Mouse (Mus musculus) midbrain, embryonic 14.5 days (tissue): ENCODE data around the gene Pla2g4f. TPM values are rescaled to one million over a fixed set of nuclear protein-coding genes. Genes with fewer than 3 reads are reported as not detected.

Experiments used
- ATAC-seq: fragments of 200-750 bp; cut with Nextera tagmentation; 2 replicates; pipeline ENCODE4 v1.8.0; 2017; ENCODE audit warnings: moderate number of reproducible peaks, moderate library complexity; ENCODE audit not compliant: low FRiP score, low TSS enrichment
- DNase-seq: peaks from one replicate; pipeline ENCODE4 v3.0.0-alpha.2; 2015
- H3K27ac ChIP-seq: fragments of 300-500 bp; sonication (generic); replicated peaks from 2 replicates; pipeline ENCODE4 v1.5.1; 2014; ENCODE audit warnings: mild to moderate bottlenecking, low read depth, low read length, moderate library complexity
- H3K27me3 ChIP-seq: fragments of 300-500 bp; sonication (generic); 2 replicates; pipeline ENCODE4 v1.6.1; 2014; ENCODE audit warnings: low read length, control low read depth, mixed read lengths; ENCODE audit not compliant: control insufficient read depth, insufficient read depth
- H3K36me3 ChIP-seq: fragments of 300-500 bp; sonication (generic); 2 replicates; pipeline ENCODE4 v1.6.1; 2014; ENCODE audit warnings: low read length, control low read depth; ENCODE audit not compliant: control insufficient read depth, insufficient read depth
- H3K4me1 ChIP-seq: fragments of 300-500 bp; sonication (generic); 2 replicates; pipeline ENCODE4 v1.6.1; 2014; ENCODE audit warnings: mild to moderate bottlenecking, antibody characterized with exemption, low read length, control low read depth; ENCODE audit not compliant: control insufficient read depth, insufficient read depth
- H3K4me2 ChIP-seq: fragments of 300-500 bp; sonication (generic); 2 replicates; pipeline ENCODE4 v1.6.1; 2014; ENCODE audit warnings: mild to moderate bottlenecking, low read length, moderate library complexity
- H3K4me3 ChIP-seq: fragments of 300-500 bp; sonication (generic); replicated peaks from 2 replicates; pipeline ENCODE4 v1.5.1; 2014; ENCODE audit warnings: low read depth, low read length
- H3K9ac ChIP-seq: fragments of 300-500 bp; sonication (generic); replicated peaks from 2 replicates; pipeline ENCODE4 v1.6.1; 2014; ENCODE audit warnings: mild to moderate bottlenecking, low read length, moderate library complexity
- H3K9me3 ChIP-seq: fragments of 300-500 bp; sonication (generic); 2 replicates; pipeline ENCODE4 v1.6.1; 2016; ENCODE audit warnings: low read length, control low read depth, mixed read lengths; ENCODE audit not compliant: control insufficient read depth
- WGBS: fragments of 180-500 bp; shearing (Covaris S2); extraction: QIAGEN DNeasy Blood & Tissue Kit; methylation state at CpG from one replicate; pipeline ENCODE4 v1.1.7; 2014; 5-methylcytosine and 5-hydroxymethylcytosine counted together
- polyA plus RNA-seq: library from polyadenylated mRNA; unstranded; fragments of >200 nt; fragmentation: Nextera tagmentation; extraction: Ambion mirVana; gene quantifications from 2 replicates; pipeline ENCODE4 v1.2.1, GENCODE M21; 2014

The Pla2g4f gene
- polyA plus RNA-seq, 1 experiment from 2014 or later: not detected

- Histone ChIP-seq H3K9me3 (no peaks in the 10 kb centered on the region), H3K27me3 (no peaks in the 10 kb centered on the region), H3K4me2 (no peak overlapping the region), H3K9ac (no peak overlapping the region), H3K4me1 (no peaks in the 10 kb centered on the region), H3K4me3 (no peak overlapping the region), H3K36me3 (peaks cover 41% of the 10 kb centered on the region), H3K27ac (no peak overlapping the region)
- DNase-seq (no peak), ATAC-seq (no peak)
- 91% methylated on average over 4 of the region's 4 CpGs for WGBS
Measured at GRCm38 (mm10) chr2:120314487-120314886, 522 bp upstream of the Pla2g4f start.

GRCm38 (mm10) chr2:120312276-120312825 lies 1.6 kb downstream of the Pla2g4f start:
- no peak overlapping the region for H3K27ac ChIP-seq
- no peak overlapping the region for H3K4me2 ChIP-seq
- peaks cover 20% of the 10 kb centered on the region for H3K36me3 ChIP-seq
- H3K4me1 ChIP-seq: no peaks in the 10 kb centered on the region
- no peaks in the 10 kb centered on the region for H3K9me3 ChIP-seq
- ATAC-seq (no peak), DNase-seq (no peak)
- H3K9ac ChIP-seq: no peak overlapping the region
- 86% methylated on average over 7 of the region's 7 CpGs for WGBS
- no peak overlapping the region for H3K4me3 ChIP-seq
- no peaks in the 10 kb centered on the region for H3K27me3 ChIP-seq

GRCm38 (mm10) chr2:120304113-120304512 lies 9.9 kb downstream of the Pla2g4f start:
- no peaks in the 10 kb centered on the region for H3K36me3 ChIP-seq

GRCm38 (mm10) chr2:120301076-120301475 lies 12.9 kb downstream of the Pla2g4f start:
- H3K27me3 ChIP-seq: no peaks in the 10 kb centered on the region
- no peak overlapping the region for H3K9ac ChIP-seq
- DNase-seq (no peak), ATAC-seq (no peak)
- H3K4me1 ChIP-seq: no peaks in the 10 kb centered on the region
- no peaks in the 10 kb centered on the region for H3K9me3 ChIP-seq
- no peak overlapping the region for H3K4me3 ChIP-seq
- no peak overlapping the region for H3K4me2 ChIP-seq
- H3K36me3 ChIP-seq: no peaks in the 10 kb centered on the region
- H3K27ac ChIP-seq: no peak overlapping the region
- WGBS: 94% methylated on average over 6 of the region's 6 CpGs

More at GRCm38 (mm10) chr2:120304113-120304512, 9.9 kb downstream of the Pla2g4f start:
- no peak for ATAC-seq
- Histone ChIP-seq H3K4me3 (no peak overlapping the region), H3K9me3 (no peaks in the 10 kb centered on the region), H3K27ac (no peak overlapping the region), H3K4me2 (no peak overlapping the region), H3K9ac (no peak overlapping the region), H3K27me3 (no peaks in the 10 kb centered on the region), H3K4me1 (no peaks in the 10 kb centered on the region)
- no peak for DNase-seq
- WGBS: 32% methylated on average over 3 of the region's 3 CpGs

DNA sequence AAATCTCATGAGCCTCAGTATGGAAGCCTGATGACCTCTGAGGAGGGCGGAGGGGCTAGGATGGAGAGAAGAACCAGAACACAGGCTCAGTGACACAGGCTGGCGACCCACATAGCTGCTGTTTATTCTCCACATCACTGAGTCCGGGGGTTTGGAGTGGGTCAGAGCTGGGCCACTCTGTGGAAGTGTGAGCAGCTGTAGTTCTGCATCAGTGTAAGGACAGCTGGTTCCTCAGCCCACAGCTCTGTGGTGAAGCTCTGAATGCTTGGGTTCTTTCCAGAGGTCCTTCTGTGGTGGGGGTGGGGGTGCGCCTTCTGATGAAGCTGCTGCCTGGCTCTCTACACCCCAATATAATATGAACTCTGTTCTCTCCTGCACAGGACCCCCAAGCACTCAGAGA lies 14.1 kb downstream of the Pla2g4f start:
- WGBS: 90% methylated on average over 4 of the region's 4 CpGs
- H3K27ac ChIP-seq: no peak overlapping the region
- H3K4me2 ChIP-seq: no peak overlapping the region
- ATAC-seq (no peak), DNase-seq (no peak)
- H3K27me3 ChIP-seq: no peaks in the 10 kb centered on the region
- no peak overlapping the region for H3K4me3 ChIP-seq
- H3K9me3 ChIP-seq: no peaks in the 10 kb centered on the region
- H3K36me3 ChIP-seq: no peaks in the 10 kb centered on the region
- no peak overlapping the region for H3K9ac ChIP-seq
- no peaks in the 10 kb centered on the region for H3K4me1 ChIP-seq

DNA sequence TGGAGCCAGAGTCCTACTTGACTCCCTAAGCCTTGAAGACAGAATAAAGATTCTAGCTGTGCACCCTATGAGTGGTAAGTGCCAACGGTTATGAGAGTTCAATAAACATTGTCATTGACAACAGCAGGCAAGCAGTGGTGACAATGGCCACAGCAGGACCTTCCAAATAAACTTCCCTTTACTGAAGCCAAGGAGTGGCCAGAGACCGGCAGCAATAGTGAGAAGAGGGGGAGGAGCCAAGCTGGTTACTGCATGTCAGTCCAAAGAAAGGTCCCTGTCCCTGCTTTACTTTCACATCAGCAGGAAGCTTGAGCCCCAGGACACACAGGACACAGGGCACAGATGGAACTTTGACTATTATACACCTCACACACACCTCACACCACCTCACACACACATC lies 17.8 kb downstream of the Pla2g4f start:
- DNase-seq (no peak), ATAC-seq (no peak)
- Histone ChIP-seq H3K9ac (no peak overlapping the region), H3K4me2 (no peak overlapping the region), H3K36me3 (no peaks in the 10 kb centered on the region), H3K27me3 (no peaks in the 10 kb centered on the region), H3K4me1 (no peaks in the 10 kb centered on the region), H3K9me3 (no peaks in the 10 kb centered on the region), H3K4me3 (no peak overlapping the region), H3K27ac (no peak overlapping the region)
- WGBS: 15% methylated on average over 2 of the region's 2 CpGs

DNA sequence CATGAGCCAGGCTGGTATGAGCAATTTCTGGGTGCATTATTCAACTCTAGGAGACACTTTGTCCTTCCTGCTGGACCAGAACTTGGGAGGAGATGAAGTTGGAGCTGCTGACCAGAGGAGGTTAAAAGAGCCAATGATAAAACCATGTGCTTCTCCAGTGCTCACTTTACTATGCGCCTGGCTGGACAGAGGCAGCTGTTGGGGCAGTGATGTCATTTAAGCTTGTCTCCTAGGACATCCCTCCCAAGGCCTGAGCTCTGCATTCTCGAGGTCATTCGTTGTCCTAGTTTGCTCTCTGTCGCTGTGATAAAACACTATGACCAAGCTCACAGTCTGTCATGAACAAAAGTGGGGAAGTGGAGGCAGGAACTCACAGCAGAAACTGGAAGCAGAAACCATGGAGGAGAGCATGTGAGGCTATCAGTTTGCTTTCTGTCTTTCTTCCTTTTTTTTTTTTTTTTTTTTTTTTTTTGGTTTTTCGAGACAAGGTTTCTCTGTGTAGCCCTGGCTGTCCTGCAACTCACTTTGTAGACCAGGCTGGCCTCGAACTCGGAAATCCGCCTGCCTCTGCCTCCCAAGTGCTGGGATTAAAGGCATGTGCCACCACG lies 22.4 kb downstream of the Pla2g4f start:
- H3K36me3 ChIP-seq: no peaks in the 10 kb centered on the region
- H3K4me1 ChIP-seq: no peaks in the 10 kb centered on the region
- H3K4me3 ChIP-seq: no peak overlapping the region
- no peaks in the 10 kb centered on the region for H3K27me3 ChIP-seq
- DNase-seq (no peak), ATAC-seq (no peak)
- H3K9ac ChIP-seq: no peak overlapping the region
- 87% methylated on average over 8 of the region's 9 CpGs for WGBS
- H3K9me3 ChIP-seq: no peaks in the 10 kb centered on the region
- H3K27ac ChIP-seq: no peak overlapping the region
- H3K4me2 ChIP-seq: no peak overlapping the region

GRCm38 (mm10) chr2:120288995-120289394 lies 25.0 kb downstream of the Pla2g4f start, which contains the start of gene Pla2g4d:
TSS of gene Pla2g4d (minus strand) at chr2:120289197.
- WGBS: 79% methylated on average over 5 of the region's 5 CpGs
- Histone ChIP-seq H3K36me3 (no peaks in the 10 kb centered on the region), H3K4me2 (no peak within 1 kb of the TSS), H3K9me3 (no peaks in the 10 kb centered on the region), H3K4me3 (no peak within 1 kb of the TSS), H3K4me1 (no peaks in the 10 kb centered on the region), H3K9ac (no peak within 1 kb of the TSS), H3K27me3 (no peaks in the 10 kb centered on the region), H3K27ac (no peak within 1 kb of the TSS)
- DNase-seq (no peak), ATAC-seq (no peak)

GRCm38 (mm10) chr2:120288401-120288800 lies 25.6 kb downstream of the Pla2g4f start:
- H3K9me3 ChIP-seq: no peaks in the 10 kb centered on the region
- H3K4me2 ChIP-seq: no peak overlapping the region
- no peak overlapping the region for H3K27ac ChIP-seq
- no peaks in the 10 kb centered on the region for H3K4me1 ChIP-seq
- no peaks in the 10 kb centered on the region for H3K36me3 ChIP-seq
- no peak overlapping the region for H3K9ac ChIP-seq
- DNase-seq (no peak), ATAC-seq (no peak)
- no peaks in the 10 kb centered on the region for H3K27me3 ChIP-seq
- WGBS: 85% methylated on average over 3 of the region's 3 CpGs
- H3K4me3 ChIP-seq: no peak overlapping the region
